Mouse (Mus musculus): ENCODE data around the gene Zdhhc19.

Zdhhc19 gene

DNA sequence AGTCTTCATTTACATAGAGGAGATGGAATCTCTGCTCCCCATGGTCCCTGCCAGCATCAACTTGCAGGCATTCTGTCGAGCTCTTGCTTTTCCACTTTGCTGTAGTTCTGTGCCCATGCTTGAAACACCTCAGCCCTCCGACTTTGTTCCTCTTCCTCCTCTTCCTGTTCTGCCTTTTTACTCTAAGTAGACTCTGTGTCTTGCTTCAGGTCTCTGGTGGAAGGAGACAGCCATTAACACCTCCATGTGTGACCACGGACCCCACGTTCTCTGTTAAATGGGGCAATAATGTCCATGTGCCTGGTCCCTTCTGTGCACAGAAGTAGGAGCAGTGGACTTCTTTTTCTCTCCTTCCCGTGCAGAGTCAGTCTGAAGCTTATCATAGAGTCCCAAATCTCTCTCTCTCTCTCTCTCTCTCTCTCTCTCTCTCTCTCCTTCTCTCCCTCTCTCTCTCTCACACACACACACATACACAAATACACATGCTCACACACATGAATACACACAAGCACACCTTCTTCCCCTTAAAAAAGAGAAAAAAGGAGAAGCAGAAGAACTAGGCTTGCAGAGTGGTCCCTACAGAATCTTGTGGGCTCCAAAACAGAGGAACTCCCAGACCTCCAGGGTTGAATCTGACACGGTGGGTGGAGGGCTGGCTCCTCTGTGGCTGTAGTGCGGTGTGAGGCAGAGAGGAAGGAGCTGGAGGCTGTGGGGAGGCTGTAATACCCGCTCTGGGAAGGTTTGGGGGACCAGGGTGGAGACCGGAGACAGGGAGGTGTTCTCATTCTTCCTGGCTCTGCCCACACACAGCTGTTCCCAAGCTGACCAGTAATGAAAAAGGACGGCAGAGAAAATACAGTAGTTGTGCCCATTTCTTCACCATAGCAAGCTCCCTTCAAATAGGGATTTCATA, 51.3 kb downstream of the Zdhhc19 start:
- in situ Hi-C loops (cut with MboI, MseI) = no loop called here

DNA sequence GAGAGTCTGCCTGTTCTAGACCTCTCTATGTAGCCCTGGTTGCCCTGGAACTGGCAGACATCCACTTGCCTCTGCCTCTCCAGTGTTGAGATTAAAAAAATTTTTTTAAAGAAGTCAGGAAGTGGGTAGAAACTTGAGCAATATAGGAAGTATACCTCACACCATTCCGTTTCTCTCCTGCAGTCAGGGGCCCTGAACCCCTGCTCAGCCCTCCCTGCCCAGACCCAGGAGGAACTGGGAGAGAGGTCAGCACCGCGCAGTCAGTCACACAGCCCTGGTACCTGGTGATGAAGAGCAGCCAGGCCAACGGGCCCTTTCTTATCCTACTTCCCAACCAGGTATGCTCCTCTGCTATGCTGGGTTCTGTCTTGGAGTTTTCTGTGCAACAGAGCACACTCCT, 54.0 kb downstream of the Zdhhc19 start:
- in situ Hi-C loops (cut with MboI, MseI) = no loop called here

DNA sequence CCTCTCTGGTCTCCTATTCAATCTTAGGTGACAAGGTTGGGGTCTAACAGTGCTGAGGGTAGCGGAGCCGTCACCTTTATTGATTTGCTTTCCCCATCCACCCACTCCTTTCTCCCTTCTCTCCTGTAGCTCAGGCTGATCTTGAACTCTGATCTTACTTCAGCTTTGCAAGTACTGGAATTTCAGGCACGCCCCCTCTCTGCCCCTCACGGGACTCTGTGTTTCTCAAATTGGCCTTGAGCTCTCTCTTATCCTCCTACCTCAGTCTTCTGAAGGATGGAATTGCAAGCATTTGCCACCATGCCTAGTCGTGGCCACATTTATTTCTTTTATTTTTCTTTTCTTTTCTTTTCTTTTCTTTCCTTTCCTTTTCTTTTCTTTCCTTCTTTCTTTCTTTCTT, 54.4 kb downstream of the Zdhhc19 start:
- in situ Hi-C loops (cut with MboI, MseI) = no loop called here

DNA sequence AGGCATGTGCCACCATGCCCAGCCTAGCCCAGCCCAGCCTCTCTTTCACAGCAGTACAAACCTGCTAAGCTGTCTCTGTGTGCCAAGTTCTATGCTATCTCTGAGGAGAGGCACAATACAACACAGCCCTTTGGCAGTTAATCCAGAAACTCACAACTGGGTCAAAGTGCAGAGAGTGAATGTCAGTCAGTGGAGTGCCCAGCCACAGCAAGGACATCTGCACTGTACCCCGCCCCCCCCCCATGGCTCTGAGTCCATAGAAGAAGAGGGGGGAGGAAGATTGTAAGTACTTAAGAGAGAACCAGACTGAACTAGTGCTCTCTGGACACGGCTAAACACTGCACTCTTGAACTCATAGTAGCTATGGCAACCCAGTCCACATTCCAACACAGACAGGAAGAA, 55.3 kb downstream of the Zdhhc19 start:
- in situ Hi-C loops (cut with MboI, MseI) = no loop called here

DNA sequence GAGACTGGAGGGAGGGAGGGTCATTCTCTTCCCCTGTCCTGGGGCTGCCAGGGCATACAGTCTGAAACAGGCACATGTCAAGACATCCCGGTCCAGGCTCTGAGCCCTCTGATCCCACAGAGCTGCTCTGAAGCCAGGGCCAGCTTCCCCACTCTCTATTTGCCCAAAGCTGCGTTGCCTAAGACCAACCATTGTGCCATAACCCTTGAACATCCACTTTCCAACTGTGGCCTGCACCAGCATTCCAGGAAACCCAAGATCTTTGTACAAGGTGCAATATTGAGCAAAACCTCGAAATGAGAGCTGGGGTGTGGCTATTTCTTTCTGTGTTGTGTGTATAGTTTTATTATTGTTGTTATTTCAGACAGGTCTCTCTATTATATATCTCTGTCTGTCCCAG, 59.5 kb downstream of the Zdhhc19 start:
- in situ Hi-C loops (cut with MboI, MseI) = no loop called here

DNA sequence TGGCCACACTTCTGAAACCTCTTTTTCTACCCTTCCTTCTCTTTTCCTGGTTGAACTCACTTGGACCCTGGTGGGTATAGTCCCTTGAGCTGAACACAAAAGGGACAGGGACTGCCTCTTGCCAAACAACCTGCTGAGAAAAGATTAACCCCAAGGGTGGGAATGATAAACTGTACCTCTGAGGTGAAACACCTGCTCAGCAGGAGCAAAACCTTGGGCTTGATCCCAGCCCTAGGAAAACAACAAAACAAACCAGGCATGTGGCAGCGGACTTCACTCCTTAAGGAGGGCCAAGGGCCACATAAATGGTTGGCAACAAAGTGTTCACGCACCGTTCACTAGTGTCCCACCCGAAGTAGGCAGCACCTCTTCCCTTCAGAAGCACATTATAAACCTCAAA, 63.4 kb downstream of the Zdhhc19 start:
- in situ Hi-C loops (cut with MboI, MseI) = no loop called here

DNA sequence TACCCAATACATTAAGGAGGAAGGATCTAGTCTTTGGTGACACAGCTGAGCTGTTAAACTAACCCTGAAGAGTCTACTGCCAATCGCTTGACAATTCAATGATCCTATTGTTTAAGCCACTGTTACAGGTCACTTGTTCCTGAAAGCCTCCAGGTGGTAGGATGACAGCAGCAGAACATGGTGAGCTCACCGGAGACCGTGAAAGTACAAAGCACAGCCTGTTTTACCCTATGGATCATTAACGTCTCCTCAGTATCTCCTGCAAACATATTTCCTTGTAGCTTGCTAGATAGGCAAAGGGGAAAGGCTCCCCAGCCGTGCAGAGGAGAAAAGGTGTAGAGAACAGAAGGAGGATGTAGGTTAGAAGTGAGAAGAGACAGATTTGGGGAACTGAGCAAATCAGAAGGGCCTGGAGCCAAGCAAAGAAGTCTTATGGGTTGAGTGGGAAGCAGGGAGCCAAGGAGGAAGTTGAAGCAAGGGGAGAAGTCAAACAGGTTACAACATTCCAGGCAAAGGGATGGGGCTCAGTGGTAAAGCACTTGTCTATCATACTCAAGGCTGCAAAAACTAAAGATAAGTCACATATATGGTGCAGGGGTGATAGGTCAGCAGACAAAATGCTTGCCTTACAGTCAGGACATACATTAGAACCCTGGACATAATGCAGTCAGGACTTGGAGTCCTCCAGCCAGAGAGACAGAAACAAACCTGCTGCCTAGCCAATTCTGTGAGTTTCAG, 67.2 kb downstream of the Zdhhc19 start:
- in situ Hi-C loops (cut with MboI, MseI) = no loop called here

DNA sequence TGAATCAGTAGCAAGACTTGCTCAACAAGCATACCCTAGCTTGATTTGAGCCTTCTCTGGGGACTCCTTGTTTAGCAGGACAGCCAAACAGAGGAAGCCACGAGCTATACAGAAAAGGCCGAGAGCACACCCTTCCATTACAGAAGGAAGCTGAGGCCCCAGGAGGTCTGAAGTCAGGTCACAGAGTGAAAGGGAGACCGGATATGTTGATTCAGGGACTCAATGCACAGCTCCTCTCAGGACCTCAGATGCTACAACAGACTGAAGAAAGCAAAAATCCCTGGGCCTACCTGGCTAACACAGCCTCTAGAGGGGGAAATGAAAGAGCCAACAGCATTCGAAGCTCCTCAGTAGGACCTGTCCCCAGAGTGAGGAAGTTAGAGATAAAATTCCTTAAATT, 71.2 kb downstream of the Zdhhc19 start:
- in situ Hi-C loops (cut with MboI, MseI) = no loop called here

DNA sequence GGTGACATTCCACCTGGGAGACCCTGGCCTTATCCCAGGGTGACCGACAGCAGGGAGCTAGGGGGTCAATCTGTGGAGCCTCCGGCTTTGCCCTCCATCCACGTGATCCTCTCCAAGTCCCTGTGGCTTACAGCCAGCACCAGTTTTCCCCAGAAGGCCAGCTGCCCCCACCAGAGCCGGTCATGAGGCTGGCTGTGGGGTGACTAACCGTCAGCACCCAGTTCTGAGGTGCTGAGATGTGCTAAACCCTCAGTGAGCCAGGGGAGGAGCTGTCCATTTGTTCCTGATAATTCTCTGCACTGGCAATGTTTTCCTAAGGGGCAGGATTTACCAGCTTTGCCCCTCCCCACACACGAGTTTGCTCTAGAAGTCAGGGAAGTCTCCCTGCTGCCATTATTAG, 72.3 kb downstream of the Zdhhc19 start:
- in situ Hi-C loops (cut with MboI, MseI) = no loop called here

DNA sequence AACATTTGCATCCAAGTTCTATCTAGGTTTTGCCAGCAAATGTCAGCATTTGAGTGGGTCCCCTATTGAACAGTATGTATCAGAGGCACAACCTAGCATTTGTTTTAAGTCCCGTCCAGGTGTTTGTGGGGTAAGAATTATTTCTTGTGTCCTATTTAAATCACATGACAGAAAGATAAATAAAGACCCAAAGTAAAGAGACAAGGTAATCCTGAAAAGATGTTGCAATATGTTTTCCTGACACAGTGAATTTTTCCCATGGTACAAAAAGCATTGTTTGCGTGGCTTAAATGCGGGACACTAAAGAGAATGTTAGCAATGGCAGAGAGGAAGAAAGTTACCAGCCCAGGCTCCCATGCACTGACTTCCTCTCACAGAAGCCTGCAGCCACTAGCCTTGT, 74.0 kb downstream of the Zdhhc19 start:
- in situ Hi-C loops (cut with MboI, MseI) = no loop called here

DNA sequence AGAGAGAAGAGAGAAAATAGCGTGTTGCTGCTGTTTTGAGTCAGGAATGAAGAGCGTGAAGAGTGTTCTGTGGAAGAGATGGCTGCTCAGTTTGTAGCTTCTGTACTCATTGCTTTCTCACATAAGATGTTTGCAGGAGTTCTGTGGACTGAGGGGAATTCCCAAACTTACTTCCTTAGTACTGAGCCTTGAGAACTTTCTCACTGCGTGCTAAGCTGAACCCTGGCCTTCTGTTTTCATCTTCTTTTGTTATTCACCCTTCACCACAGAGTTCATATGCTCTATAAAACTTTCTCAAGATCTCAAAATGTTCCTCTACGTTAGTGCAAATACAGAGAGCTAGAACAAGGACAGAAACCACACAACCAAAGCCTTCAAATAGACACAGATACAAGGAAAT, 76.5 kb downstream of the Zdhhc19 start:
- in situ Hi-C loops (cut with MboI, MseI) = no loop called here

DNA sequence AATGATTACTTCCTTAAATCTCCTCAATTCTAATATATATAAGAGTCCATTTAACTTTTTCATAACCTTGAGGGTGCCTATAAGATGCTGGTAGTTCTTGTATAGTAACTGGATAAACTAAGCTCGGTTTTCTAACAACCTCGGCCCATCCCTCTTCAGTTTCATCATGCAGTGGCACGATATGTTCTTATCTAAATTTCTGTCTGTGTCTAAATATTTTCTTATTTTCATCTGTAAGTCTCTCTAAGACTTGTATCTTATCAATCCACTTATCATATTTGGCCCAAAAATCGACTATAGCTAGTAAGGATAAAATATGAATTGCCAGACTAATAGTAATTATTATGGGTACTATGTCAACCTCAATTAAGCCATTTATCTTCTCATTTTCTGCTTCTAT, 90.4 kb downstream of the Zdhhc19 start:
- in situ Hi-C loops (cut with MboI, MseI) = no loop called here

DNA sequence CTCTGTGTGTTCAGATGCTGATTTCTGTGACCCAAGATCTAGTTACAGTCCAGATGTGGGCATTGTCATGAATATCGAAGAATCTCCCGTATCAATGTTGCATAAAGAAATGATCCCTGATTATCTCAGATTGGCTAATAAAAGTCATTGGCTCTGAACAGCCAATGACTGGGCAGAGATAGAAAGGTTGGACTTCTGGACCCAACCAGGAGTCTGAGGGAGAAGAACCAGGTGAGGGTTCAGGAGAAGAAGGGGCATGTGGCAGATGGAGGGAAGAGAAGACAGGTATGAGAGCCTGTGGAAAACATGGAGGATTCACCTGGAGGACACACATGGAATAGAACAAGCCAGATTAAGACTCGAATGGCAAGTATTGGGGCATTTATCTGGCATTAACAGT, 92.5 kb downstream of the Zdhhc19 start:
- in situ Hi-C loops (cut with MboI, MseI) = no loop called here

DNA sequence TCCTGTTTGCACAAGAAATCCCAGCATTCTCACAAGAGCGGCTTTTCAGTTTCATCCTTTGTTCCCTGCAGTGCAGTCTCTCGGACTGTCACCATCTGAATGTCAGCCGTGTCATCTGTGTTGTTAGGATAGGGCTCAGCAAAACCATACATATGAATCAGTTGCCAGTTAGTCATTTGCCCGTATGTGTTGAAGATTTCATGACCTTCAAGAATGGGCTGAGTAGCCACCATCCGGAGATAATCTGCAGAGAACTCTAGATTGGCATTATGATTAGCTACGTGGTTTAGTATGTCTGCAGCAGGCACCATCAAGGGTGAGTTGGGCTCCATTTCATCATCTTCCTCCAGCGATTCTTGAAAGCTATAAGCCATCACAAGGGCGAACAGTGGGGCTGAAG, 95.5 kb downstream of the Zdhhc19 start:
- in situ Hi-C loops (cut with MboI, MseI) = no loop called here

DNA sequence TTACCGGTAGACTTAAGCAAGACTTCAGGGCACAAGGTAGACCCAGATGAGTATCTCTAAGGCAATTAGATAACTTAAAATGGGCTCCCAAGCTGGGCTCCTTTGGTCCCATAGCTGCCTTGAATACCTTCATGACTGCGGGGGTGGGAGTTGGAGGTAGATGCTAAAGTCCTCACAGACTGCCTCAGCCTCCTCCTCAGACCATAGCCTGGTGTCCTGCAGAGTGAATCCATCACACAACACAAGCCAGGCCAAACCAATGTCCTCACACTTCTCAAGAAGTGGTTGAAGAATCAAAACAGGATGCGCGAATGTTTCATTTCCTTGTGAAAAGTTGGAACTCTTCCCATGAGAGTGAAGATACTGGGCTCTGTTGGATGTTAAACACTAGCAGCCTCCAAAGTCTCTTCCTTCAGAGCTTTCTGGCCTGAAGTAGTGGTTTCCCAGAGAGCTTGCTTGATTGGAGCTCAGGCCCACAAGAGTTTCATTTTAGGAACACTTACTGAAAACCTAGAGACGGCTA, 97.3 kb downstream of the Zdhhc19 start:
- in situ Hi-C loops (cut with MboI, MseI) = no loop called here

DNA sequence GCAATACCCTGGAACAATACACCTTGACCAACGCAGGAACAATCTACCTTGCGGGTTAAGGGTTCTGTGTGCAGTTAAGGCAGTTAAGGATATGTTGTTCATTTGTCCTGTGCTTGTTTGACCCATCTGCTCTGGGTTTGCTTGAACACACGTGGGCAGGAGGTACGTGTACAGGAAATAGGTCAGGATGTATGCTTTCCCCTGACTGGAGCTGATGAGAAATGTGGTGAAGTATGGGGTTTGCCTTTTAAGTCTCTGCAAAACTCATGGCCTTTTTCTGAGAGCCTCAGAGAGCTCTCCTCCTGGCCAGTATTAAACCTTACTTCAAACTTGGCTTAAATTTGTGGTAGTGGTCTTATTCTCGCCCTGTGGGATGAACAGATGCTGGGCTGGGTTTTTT, 97.9 kb downstream of the Zdhhc19 start:
- in situ Hi-C loops (cut with MboI, MseI) = no loop called here

DNA sequence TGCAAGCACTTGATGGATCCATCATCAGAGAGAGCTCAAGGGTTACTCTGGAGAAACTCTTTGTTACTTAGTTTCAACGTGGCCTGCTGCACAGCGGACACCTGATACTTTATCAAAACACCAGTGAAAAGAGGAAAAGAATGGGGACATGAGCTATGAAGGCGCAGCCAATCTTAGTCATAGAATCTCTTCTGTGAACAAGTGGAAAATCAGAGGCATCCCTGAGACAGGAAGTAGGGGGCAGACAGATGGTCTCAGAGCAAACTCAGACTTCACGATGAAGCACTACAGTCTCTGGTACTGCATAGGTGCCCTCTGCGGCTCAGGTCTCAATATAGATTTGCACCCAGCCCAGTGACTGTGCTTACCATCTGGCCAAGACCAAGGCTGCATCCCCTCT, 98.6 kb downstream of the Zdhhc19 start:
- in situ Hi-C loops (cut with MboI, MseI) = no loop called here

DNA sequence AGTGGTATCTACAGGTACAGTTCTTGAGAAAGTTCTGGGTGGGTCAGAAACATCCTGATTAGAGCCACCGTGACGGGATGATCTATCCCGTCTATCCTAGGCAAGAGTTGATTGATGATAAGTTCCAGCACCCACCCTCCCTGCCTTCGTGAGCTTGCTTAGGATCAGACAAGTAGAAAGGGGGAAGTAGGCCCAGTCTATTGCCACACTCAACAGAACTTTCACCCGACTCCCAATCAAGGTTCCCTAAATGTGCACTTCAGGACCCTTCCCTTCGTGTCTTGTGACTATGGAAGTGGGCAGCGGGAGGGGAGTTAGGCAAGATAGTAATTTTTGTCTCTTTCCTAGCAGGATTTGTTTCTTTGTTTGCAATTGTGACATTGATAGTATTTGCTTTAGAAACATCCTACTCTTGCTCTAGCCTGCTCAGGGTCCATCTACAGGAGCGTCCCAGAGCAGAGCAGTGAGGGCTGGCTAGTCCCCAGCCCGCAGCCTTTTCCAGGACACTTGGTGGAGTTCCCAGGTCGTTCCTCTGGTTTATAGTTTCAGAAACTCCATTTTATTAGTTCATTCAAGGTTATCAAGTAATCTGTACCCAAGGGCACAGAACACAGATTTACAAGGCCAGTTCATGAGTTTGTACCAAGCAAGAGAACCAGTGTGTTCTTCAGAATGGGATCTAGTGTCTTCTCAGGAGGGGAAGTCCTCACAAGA, 99.2 kb downstream of the Zdhhc19 start:
- in situ Hi-C loops (cut with MboI, MseI) = no loop called here

DNA sequence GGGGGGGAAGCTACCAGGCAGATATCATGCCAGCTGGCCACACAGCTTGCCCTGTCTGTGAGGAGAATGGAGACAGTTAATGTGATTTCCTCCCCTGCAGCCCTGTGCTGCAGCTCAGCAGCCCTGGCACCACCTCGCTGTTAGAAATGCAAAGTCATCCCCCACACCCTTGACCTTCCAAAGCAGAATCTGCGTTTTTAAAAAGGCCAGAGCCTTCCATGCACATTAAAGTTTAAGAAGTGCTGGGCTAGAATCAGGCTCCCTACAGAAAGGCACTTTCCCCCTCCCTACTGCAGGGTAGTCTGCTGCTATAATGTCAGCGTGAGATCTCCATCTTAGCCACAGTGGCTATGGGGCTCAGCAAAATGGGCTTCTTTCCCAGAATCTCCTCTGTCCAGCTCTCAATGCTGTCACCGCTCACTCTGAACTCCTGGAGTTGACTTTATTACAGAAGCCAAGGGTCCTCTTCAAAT, 101.9 kb downstream of the Zdhhc19 start:
- in situ Hi-C loops (cut with MboI, MseI) = no loop called here

DNA sequence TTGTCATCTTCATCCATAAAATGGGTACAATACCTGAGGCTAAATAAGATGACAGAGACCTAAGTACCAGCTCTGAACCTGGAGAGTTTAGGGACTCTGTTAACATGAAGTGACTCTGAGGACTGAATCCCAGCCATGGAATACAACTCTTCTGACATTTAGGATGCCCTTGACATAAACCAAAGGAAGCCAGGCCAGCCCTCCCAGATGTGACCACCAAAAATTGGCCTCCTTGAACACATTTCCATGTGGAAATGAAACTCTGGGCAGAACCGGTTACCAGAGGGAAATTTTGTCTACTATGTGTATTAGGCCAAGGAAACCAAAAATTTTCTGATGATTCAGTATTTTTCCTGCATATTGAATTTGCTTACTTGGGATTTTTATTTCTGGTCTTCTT, 103.1 kb downstream of the Zdhhc19 start:
- in situ Hi-C loops (cut with MboI, MseI) = no loop called here

DNA sequence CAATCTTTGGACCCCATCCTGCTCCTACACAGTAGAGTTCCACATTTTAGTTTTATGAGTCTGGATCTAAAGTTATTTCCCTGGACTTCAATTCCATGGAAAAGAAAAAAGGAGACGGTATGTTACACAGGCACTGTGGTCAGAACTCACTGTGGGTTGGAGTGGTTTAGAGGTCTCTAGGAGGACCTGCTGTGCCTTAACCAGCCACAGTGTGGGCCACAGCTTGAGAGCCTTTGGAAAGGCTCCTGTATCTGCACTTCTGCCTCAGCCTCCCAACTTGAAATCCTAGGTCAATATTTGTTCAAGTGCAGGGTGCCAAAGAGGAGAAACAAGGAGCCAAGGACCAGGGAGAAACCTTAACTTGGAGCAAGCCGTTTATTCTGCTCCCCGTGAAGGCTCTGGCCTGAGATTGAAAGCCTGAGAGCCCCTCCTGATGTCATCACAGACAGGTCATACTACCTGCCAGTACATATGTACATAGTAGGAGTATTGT, 106.2 kb downstream of the Zdhhc19 start:
- in situ Hi-C loops (cut with MboI, MseI) = no loop called here
